Mouse (Mus musculus) embryonic stem cell, embryonic (primary cell): ENCODE results near the gene Gm7879.

ENCODE experiments used
- CTCF ChIA-PET, 4 experiments: fragments of 300-600 bp in 2 of 4; fragments of 350-600 bp in 2 of 4; sonication (Branson Sonifier 250); formaldehyde crosslinking; loops; one replicate each; lab custom pipeline; 2022; ENCODE audit warnings: inconsistent platforms in 2 of 4; lab: Charles Lee
- POLR2A ChIA-PET, 4 experiments: fragments of 300-600 bp in 2 of 4; fragments of 350-600 bp in 2 of 4; sonication (Branson Sonifier 250); formaldehyde crosslinking; loops; one replicate each; lab custom pipeline; 2022; ENCODE audit warnings: antibody characterized with exemption in 4 of 4, inconsistent platforms in 1 of 4; lab: Charles Lee

The Gm7879 gene

DNA sequence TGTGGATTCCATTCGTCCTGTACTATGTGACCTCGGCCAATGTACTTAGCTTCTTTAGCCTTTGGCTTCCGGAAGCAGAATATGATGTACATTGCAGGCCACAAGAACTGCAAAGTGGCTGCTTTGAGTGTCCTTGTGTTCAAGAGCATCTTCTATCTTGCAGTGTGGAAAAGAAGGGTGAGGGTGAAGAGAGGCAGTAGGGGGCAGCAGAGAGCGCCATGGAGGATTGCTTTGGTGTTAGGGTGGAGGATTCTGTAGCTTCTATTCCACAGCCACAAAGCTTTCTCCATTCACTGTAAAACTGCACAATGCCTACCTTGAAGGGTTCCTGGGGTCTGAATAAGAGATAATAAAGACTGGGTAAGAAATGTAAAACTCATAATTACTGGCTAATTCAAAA is 11.0 kb downstream of the Gm7879 start:
- CTCF ChIA-PET, result interaction anchor here (0.6 to 2.2 kb wide), 25 partner anchors 9 to 694 kb away, joined by 3 to 13 read pairs (median 3); partner anchors contain the start of gene Prom1 (in 1 of the 4)
- POLR2A ChIA-PET, result interaction anchor here in 3 of 4 experiments (0.7 to 1.0 kb wide), 3 partner anchors 24 to 66 kb away, joined by 3 to 8 read pairs (median 6); no protein-coding TSS in a partner anchor

DNA sequence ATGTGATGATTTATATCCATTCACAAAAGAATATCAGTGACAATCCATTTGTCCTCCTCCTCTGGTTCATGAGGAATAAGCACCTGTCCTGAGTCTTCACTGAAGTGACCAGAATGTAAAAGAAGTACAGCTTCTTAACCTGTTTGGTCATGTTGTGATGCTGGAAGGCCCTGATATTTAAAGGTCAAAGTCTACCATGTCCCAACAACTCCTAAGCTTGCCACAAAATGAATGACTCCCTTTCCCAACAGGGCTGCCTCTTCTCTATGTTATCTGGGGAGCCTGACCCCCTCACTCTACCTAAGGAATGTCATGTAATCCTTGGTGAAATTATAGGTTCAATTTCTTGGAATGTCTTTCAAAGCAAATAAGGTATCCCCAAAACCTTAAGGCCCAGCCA is 14.8 kb downstream of the Gm7879 start:
- CTCF ChIA-PET, result interaction anchor here in 1 of 4 experiments (0.5 kb wide), 1 partner anchor 106 kb away, joined by 4 read pairs; no protein-coding TSS in a partner anchor
- POLR2A ChIA-PET, result no interaction called here

DNA sequence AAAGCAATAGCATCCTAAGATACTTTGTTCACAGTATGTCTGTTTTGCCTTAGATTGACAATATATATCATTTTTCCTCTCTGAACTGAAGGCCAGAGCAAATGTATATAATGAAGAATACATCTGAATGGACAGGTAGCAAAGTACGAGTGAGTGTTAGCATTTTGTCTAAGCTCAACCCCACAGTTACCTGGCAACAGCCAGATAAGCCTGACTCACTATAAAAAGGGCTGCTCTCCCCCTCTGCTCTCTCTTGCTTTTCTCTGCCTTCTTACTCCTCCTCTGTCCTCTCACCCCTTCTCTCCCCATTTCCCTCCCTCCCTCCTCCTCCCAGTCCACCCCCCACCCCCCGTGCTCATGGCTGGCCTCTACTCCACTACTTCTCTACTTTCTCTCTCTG is 20.3 kb downstream of the Gm7879 start:
- POLR2A ChIA-PET, result no interaction called here

DNA sequence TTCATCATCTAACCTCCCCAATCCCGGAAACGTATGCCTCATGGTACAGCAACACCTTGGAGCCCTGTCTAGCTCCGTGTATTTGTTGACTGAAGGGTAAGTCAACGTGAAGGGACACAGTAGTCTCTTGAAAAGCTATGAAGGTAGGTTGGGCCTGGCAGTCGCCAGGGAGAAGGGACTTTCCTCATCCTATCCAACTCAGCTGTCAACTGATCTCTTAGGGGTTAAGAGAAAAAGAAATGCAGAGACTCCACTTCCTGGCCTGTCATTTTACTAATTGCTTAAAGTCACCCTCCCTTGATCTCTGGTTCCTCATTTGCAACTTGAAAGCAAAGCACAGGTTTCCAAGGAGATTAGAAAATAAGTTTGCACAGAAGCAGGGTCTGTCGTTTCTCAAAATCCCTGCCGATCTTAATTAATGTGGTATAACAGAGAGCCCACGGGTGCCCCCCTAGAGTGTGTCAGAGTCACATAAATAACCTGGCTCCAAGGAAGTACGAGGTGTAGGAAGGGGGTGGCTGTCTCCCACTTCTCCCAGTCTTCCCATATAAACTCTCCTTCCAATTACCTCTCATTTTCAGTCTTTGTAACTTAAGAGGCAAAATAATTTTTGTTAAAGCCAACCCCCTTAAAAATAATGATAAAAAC is 34.5 kb downstream of the Gm7879 start:
- ChIA-PET CTCF (interaction anchor here in 2 of 4 experiments (0.6 to 0.7 kb wide), 3 partner anchors 32 to 228 kb away, joined by 3 read pairs; no protein-coding TSS in a partner anchor), POLR2A (interaction anchor here in 3 of 4 experiments (0.6 to 1.9 kb wide), 9 partner anchors 10 to 477 kb away, joined by 3 to 8 read pairs (median 4); no protein-coding TSS in a partner anchor)

More for the DNA sequence above, 20.3 kb downstream of the Gm7879 start:
- CTCF ChIA-PET, result no interaction called here

DNA sequence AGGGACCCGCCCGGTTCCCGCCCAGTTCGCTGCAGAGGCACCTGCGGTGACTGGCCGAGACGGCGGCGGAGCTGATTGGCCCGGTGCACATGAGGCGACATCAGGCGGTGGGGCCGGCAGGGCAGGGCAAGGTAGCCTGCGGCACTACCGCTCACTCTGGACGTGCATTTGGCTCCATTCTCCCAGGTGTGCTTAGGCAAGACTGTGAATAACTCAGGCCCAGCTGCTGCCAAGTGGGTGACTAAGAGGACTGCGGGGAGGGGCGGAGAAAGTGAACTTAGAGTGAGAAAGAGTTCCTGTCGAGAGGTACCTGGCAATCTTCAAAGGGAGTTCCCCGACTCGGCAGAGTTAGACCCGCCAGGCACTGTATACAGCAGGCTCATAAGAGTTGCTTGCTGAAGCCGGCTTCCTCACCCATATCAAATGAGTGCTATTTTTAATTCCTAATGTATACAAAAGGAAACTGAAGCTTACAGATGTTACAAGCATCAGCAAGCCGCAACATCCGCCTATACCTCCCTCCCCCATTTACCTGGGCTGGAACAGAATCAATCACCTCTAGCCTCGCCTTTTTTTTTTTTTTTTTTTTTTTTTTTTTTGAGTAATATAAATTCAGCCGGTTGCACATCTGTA is 35.3 kb downstream of the Gm7879 start:
- CTCF ChIA-PET, result interaction anchor here in 3 of 4 experiments (0.6 to 1.0 kb wide), 5 partner anchors 10 to 128 kb away, joined by 3 to 16 read pairs (median 3); no protein-coding TSS in a partner anchor
- POLR2A ChIA-PET, result interaction anchor here (0.6 to 2.1 kb wide), 22 partner anchors 10 to 740 kb away, joined by 3 to 9 read pairs (median 3); partner anchors contain the start of gene Fgfbp1 (in 1 of the 4)

DNA sequence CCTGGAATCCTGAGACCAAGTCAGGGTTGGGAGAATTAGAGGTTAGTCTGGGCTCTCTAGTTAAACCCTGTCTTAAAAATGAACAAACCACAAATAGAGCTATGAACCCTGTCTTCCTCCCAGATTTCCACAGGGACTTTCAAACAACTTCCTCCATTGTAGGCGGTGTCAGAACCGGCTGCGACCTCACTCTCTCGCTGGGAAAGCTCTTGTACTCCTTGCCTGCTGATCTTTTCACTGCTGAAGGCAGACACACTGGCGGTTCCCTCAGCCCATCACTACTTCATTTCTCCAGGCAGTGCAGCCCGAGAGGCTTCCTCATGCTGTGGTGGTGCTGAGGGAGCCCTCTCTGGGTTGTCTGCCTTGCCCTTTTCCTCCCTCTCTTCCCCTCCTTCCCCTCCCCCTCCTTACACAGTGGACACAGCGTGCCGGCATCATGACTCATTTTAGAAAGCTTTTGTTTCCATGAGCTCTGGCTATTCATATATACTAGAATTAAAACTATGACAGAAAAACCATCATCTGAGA is 35.9 kb downstream of the Gm7879 start:
- CTCF ChIA-PET, result interaction anchor here in 3 of 4 experiments (0.7 to 1.0 kb wide), 3 partner anchors 25 to 129 kb away, joined by 3 read pairs; no protein-coding TSS in a partner anchor
- POLR2A ChIA-PET, result interaction anchor here (0.6 to 2.1 kb wide), 17 partner anchors 9 to 740 kb away, joined by 3 to 9 read pairs (median 3); partner anchors contain the start of gene Fgfbp1 (in 1 of the 4)

DNA sequence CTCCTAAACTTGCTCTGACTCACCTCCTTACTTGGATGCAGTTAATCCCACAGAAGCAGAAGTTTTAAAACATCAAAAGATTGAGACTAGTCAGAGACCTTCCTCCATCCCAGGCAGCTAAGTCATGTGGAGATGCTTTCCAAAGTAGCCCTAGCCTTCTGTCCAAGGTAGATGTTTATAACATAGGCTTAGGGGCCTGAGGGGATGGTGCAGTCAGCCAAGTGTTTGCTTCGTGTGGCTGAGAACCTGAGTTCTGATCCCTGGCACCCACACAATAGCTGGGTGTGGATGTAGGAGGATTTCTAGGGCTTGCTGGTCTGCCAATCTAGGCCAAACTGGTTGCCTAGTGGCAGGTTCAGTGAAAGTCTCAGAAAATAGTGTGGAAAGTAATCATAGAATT is 40.3 kb downstream of the Gm7879 start:
- ChIA-PET CTCF (interaction anchor here in 2 of 4 experiments (0.6 to 1.5 kb wide), 2 partner anchors 37 to 48 kb away, joined by 3 to 4 read pairs; no protein-coding TSS in a partner anchor), POLR2A (no interaction called here)

DNA sequence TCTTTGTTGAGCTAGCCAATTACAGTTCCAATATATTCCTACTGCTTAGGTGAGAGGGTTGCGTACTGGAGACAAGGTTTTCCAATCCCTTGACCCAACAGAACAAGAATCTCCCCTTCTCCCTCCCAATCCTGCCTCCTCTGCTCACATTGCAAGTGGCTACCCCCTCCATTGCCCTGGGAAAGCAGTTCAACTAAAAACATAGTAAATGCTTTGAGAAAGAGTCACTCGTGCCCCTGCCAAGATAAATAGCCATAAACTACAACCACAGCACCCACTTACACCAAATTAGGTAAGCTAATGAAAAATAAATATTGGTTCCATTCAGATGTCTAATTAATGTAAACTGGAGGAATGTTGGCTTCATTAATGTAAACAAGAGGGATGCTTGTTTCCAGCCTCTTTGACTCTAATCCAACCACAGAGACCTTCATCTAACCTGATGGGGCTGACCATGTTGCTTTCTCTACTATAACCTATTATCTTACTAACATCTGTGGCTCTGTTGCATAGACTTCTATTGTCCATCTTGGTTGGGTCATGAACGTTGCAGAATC is 47.0 kb downstream of the Gm7879 start:
- ChIA-PET POLR2A (no interaction called here), CTCF (no interaction called here)

DNA sequence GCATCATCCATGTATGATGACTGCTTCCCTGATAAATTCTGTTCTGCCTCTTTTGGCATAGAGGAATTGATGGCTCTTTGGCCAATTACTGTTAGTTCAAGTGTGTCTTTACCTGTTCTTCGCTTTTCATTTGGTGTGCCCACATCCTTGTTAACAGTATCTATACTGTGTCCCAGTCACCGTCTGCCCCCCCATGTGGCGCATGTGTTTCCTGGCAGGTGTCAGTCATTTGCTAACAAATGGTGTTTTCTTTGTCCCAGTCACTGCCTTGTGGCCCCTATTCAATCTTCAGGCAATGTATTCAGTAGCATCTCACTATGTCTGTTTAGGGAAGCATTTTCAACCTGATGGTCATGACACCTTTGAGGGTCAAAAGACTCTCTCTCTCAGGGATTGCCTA is 48.1 kb downstream of the Gm7879 start:
- ChIA-PET CTCF (no interaction called here), POLR2A (no interaction called here)
